Mouse (Mus musculus) embryonic facial prominence, embryonic 11.5 days (tissue): Measurements from ENCODE around the gene Mycbpap. TPM values are rescaled to one million over a fixed set of nuclear protein-coding genes. Genes with fewer than 3 reads are reported as not detected.

Experiments used
- ATAC-seq: fragments of 200-750 bp; cut with Nextera tagmentation; replicated peaks from 2 replicates; pipeline ENCODE4 v1.8.0; 2017; ENCODE audit warnings: low read depth; ENCODE audit not compliant: insufficient number of reproducible peaks, low FRiP score, low TSS enrichment
- DNase-seq: peaks from one replicate; pipeline ENCODE4 v3.0.0-alpha.2; 2015; ENCODE audit warnings: low spot score
- H3K27ac ChIP-seq: fragments of 300-500 bp; sonication (generic); replicated peaks from 2 replicates; pipeline ENCODE4 v1.5.1; 2014; ENCODE audit warnings: mild to moderate bottlenecking, low read depth, low read length, control low read depth
- H3K27me3 ChIP-seq: fragments of 300-500 bp; sonication (generic); 2 replicates; pipeline ENCODE4 v1.6.1; 2014; ENCODE audit warnings: mild to moderate bottlenecking, low read length, moderate library complexity, mixed read lengths; ENCODE audit not compliant: control insufficient read depth, insufficient read depth
- H3K36me3 ChIP-seq: fragments of 300-500 bp; sonication (generic); replicated peaks from 2 replicates; pipeline ENCODE4 v1.6.1; 2014; ENCODE audit warnings: low read depth, mild to moderate bottlenecking, low read length, moderate library complexity, mixed read lengths; ENCODE audit not compliant: control insufficient read depth, insufficient read depth
- H3K4me1 ChIP-seq: fragments of 300-500 bp; sonication (generic); 2 replicates; pipeline ENCODE4 v1.6.1; 2014; ENCODE audit warnings: low read length, mixed read lengths; ENCODE audit not compliant: control insufficient read depth, insufficient read depth
- H3K4me2 ChIP-seq: fragments of 300-500 bp; sonication (generic); 2 replicates; pipeline ENCODE4 v1.6.1; 2014; ENCODE audit warnings: low read depth, mild to moderate bottlenecking, control low read depth, low read length, moderate library complexity
- H3K4me3 ChIP-seq: fragments of 300-500 bp; sonication (generic); 2 replicates; pipeline ENCODE4 v1.5.1; 2014; ENCODE audit warnings: low read depth, low read length, control low read depth
- H3K9ac ChIP-seq: fragments of 300-500 bp; sonication (generic); replicated peaks from 2 replicates; pipeline ENCODE4 v1.6.1; 2014; ENCODE audit warnings: mild to moderate bottlenecking, control low read depth, low read length
- H3K9me3 ChIP-seq: fragments of 300-500 bp; sonication (generic); replicated peaks from 2 replicates; pipeline ENCODE4 v1.6.1; 2016; ENCODE audit warnings: mild to moderate bottlenecking, low read length, inconsistent platforms, mixed read lengths; ENCODE audit not compliant: control insufficient read depth
- WGBS: fragments of 180-500 bp; shearing (Covaris S2); extraction: QIAGEN DNeasy Blood & Tissue Kit; methylation state at CpG from one replicate; pipeline ENCODE4 v1.1.7; 2014; 5-methylcytosine and 5-hydroxymethylcytosine counted together
- polyA plus RNA-seq: library from polyadenylated mRNA; unstranded; fragments of >200 nt; fragmentation: Nextera tagmentation; extraction: Ambion mirVana; gene quantifications from 2 replicates; pipeline ENCODE4 v1.2.1, GENCODE M21; 2014

Mycbpap gene
- polyA plus RNA-seq, 1 experiment from 2014 or later: 1.9 TPM

GRCm38 (mm10) chr11:94498093-94498996, 23.2 kb downstream of the Mycbpap start:
- Histone ChIP-seq H3K9ac (0 out of 2 replicates have a peak overlapping the region, but pooled peaks have one; percentile 28), H3K36me3 (no peaks in the 10 kb centered on the region), H3K27me3 (no peaks in the 10 kb centered on the region; the same call in 1 of the 2 replicates), H3K4me2 (peak overlapping the region; percentile 73), H3K9me3 (no peaks in the 10 kb centered on the region), H3K27ac (no peak overlapping the region), H3K4me3 (peak overlapping the region; percentile 36), H3K4me1 (peaks cover 12% of the 10 kb centered on the region)
- DNase-seq (peak; percentile 22), ATAC-seq (no peak)
- 15% methylated on average over 19 of the region's 19 CpGs for WGBS

GRCm38 (mm10) chr11:94495415-94495814, 26.1 kb downstream of the Mycbpap start:
- no peak overlapping the region for H3K9ac ChIP-seq
- ATAC-seq (no peak), DNase-seq (no peak)
- H3K36me3 ChIP-seq: no peaks in the 10 kb centered on the region
- no peak overlapping the region for H3K4me3 ChIP-seq
- no peaks in the 10 kb centered on the region for H3K9me3 ChIP-seq
- H3K27me3 ChIP-seq: peaks cover 8% of the 10 kb centered on the region
- H3K4me2 ChIP-seq: no peak overlapping the region
- H3K4me1 ChIP-seq: peaks cover 18% of the 10 kb centered on the region
- H3K27ac ChIP-seq: no peak overlapping the region
- 71% methylated on average over 3 of the region's 3 CpGs for WGBS

DNA sequence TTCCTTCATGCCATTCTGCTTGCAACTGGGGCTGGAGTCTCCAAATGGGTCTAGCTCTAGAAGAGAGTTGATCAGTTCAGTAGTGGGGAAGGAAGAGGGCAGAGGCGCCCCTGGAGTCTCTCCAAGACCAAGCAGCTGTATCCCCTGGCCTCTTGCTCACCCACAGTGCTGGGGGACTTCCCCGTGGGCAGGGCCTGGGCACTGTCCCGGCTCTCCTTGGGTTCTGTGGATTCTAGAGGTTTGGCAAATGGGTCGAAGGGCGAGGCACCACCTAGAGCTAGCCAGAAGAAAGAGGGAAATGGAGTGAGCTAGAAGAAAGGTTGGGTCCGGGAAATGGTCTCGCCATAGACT, 29.8 kb downstream of the Mycbpap start:
- no peak overlapping the region for H3K9ac ChIP-seq
- peaks cover 8% of the 10 kb centered on the region for H3K27me3 ChIP-seq

DNA sequence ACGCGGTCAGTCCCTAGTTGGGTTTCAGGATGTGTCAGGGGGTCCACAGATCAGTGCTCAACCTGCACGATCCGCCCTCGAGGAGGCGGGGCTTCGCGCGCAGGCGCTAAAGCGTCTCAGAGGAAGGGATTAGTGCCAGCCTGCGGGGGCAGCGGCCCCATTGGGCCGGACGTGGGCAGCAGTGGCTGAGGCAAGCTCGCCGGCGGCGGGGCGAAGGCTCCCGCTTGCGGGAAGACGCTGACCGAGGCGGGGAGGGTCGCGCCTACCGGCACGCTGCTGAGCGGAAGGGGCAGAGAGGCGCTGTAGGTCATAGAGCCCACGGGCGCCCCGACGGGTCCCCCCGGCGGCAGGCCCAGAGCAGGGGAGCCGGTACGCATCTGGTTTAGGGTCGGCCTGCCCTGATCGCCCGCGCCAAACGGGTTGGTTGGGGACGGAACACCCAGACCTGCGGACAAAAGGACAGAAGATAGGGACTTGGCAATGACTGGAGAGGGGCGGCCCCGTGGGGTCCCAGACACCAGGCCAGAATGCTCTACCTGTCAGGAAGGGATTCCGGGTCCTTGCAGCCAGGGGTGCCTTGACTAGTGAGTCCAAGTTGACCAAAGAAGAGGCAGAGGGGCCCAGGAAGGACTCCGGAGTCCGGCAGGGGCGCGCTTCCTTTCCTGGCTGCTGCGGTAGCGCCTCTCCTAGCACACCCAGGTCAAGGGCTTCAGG, 30.4 kb downstream of the Mycbpap start:
- 5% methylated on average over 51 of the region's 55 CpGs for WGBS
- Histone ChIP-seq H3K27ac (no peak overlapping the region), H3K4me2 (peak overlapping the region; percentile 82), H3K36me3 (no peaks in the 10 kb centered on the region), H3K4me1 (peaks cover 6% of the 10 kb centered on the region), H3K9ac (peak overlapping the region; percentile 71), H3K9me3 (no peaks in the 10 kb centered on the region), H3K27me3 (peaks cover 8% of the 10 kb centered on the region), H3K4me3 (peak overlapping the region; percentile 48)
- DNase-seq: peak; percentile 70
- peak; percentile 45; the same call in 1 of the 2 replicates for ATAC-seq

More for the DNA sequence above, 29.8 kb downstream of the Mycbpap start:
- Histone ChIP-seq H3K9me3 (no peaks in the 10 kb centered on the region), H3K27ac (no peak overlapping the region), H3K36me3 (no peaks in the 10 kb centered on the region), H3K4me2 (no peak overlapping the region), H3K4me1 (peaks cover 6% of the 10 kb centered on the region), H3K4me3 (no peak overlapping the region; the same call in 1 of the 2 replicates)
- ATAC-seq (no peak), DNase-seq (no peak)
- WGBS: 68% methylated on average over 7 of the region's 7 CpGs

DNA sequence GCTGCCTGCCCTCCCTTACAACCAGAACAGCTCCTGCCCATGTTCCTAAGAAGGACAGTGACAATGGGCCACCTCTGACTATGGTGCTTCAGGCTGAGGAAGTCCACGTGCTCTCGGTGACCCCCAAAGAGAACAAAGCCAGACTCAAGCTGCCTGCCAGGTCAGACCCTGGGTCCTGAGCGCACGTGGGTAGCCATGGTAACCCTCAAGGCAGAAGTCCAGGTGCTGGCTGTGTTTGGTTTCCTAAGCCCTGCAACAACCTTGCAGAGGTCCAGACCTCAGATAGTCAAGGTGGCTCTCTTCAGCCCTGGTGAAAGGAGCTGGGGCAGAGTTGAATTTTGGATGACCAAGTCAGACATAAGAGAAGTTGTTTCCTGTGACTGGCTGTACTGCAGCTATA, 31.8 kb downstream of the Mycbpap start:
- Histone ChIP-seq H3K4me3 (no peak overlapping the region), H3K9ac (no peak overlapping the region), H3K36me3 (no peaks in the 10 kb centered on the region), H3K9me3 (no peaks in the 10 kb centered on the region), H3K4me1 (peaks cover 6% of the 10 kb centered on the region), H3K4me2 (no peak overlapping the region), H3K27ac (no peak overlapping the region), H3K27me3 (peaks cover 8% of the 10 kb centered on the region)
- ATAC-seq (no peak), DNase-seq (no peak)
- WGBS: 42% methylated on average over 4 of the region's 4 CpGs

DNA sequence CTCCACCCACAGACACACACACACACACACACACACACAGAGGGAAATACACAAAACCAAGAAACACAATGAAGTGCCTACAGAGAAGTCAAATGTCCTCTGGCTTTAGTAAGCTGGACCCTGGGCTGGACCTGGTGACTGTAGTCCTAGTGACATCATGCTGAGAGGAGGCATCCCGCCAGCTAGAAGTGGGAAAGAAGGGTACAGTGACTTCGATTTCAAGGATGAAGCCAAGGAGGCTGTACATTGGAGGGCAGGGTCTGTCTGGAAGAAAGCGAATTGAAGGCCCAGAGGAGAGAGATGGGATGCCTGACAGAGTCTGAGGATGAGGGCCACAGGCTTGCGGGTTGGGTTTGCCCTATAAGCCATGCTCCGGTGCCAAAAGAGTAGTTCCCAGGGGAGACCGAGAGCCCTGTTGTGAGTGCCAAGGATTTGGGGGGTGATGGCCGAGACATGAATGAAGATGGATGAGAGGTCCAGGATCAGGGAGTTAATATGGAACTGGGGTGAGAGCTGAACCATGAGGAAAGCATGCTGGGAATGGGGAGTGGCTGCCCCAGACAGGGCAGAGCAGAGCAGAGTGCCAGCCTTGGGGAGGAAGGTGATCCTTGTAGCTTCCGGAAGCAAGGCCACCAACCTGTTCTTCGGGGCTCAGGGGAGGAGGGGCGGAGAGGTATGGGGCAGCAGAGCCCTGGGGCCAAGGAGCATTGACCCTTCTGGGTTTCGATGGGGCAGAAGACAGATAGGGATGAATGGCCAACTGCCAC, 32.6 kb downstream of the Mycbpap start:
- Histone ChIP-seq H3K27me3 (peaks cover 8% of the 10 kb centered on the region), H3K36me3 (no peaks in the 10 kb centered on the region), H3K4me2 (no peak overlapping the region), H3K4me3 (no peak overlapping the region), H3K9ac (no peak overlapping the region), H3K27ac (no peak overlapping the region), H3K9me3 (no peaks in the 10 kb centered on the region), H3K4me1 (peaks cover 6% of the 10 kb centered on the region)
- 91% methylated on average over 11 of the region's 11 CpGs for WGBS
- DNase-seq: no peak
- no peak for ATAC-seq

GRCm38 (mm10) chr11:94486001-94486400, 35.5 kb downstream of the Mycbpap start, which contains the start of gene Spata20:
Spata20 (minus strand) TSS chr11:94486179.
- Histone ChIP-seq H3K27me3 (peaks cover 1% of the 10 kb centered on the region), H3K27ac (no peak within 1 kb of the TSS), H3K36me3 (no peaks in the 10 kb centered on the region), H3K4me2 (no peak within 1 kb of the TSS; the same call in 1 of the 2 replicates), H3K9me3 (no peaks in the 10 kb centered on the region), H3K4me3 (no peak within 1 kb of the TSS), H3K9ac (no peak within 1 kb of the TSS), H3K4me1 (peaks cover under 1% of the 10 kb centered on the region; the same call in 1 of the 2 replicates)
- 3% methylated on average over 24 of the region's 24 CpGs for WGBS
- DNase-seq: peak; percentile 89
- peak; percentile 79 for ATAC-seq
